Mouse (Mus musculus): ENCODE results near the gene AU040320. TPM values are rescaled to one million over a fixed set of nuclear protein-coding genes. Genes with fewer than 3 reads are reported as not detected.

The AU040320 gene
- polyA plus RNA-seq (2011; ENCODE audit: insufficient read depth, insufficient read length, low read depth, missing spikeins): 10.1 and 10.5 TPM in 2 replicates

DNA sequence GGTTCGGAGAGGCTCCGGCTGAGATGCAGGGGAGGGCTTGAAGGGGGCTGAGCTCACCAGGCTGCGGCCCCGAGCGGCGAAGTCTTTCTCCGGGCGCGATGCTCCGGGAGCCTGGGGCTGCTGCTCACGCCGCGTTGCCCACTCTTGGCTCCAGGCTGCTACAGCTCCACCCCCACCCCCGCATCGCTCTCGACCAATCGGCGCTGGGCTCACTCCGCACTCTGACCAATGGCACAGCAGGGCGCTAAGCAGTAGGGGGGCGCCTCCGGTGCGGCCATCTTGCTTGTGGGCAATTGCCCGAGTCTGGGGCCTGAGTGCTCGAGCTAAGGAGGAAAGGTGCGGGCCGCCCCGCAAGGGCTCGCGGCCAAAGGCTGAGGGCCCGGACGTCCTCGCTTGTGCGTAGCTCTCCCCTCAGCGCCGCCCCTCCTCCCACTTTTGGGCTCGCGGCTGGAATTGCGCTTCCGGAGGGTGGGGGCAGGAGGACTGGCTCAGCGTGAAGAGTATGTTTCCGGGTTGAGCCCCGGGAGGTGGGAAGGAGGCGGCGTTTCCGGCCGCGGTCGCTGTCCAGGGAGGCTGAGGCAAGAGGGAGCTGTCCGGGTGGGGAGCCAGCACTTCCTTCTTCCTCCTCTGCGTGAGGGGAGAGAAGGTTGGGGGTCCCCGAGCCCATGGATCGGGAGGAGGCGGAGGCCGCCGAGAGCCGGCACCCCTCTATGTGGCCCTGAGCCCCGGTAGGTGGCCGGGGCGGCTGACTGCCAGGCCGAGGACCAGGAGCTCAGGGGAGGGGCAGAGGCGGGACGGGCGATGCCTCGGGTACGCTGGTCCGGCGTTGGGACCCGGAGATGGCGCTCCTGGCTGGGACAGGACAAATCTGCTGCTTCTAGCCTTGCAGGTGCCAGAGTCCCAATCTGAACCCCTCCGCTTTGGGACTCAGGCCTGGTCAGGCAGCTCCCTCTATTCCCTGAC, at the start of gene AU040320, which contains the start of gene Ncdn:
AU040320 (plus strand) TSS at position 277 of the 963 bp plus-strand sequence.
Ncdn (minus strand) TSS at position 171 of the 963 bp plus-strand sequence.
- no peaks in the 10 kb centered on the region for H3K9me3 ChIP-seq (replicated peaks; ENCODE audit: control insufficient read depth, insufficient read depth, low read length, poor library complexity, severe bottlenecking)
- H3K36me3 ChIP-seq (ENCODE audit: control insufficient read depth, insufficient read depth, low read length, poor library complexity, severe bottlenecking): no peaks in the 10 kb centered on the region
- H3K27ac ChIP-seq (ENCODE audit: insufficient read depth, low read length): peak within 1 kb of the TSS; percentile 62; the same call in 1 of the 2 replicates
- TF ChIP-seq CTCF (IDR thresholded peaks at IDR 0.05; ENCODE audit: low read depth, low read length): no peak
- TF ChIP-seq POLR2A (IDR thresholded peaks at IDR 0.05; ENCODE audit: insufficient read depth, low read length): no peak
- no peak for TF ChIP-seq EP300 (IDR thresholded peaks at IDR 0.05; ENCODE audit: insufficient read depth, low read depth, low read length)
- H3K9ac ChIP-seq (ENCODE audit: low read depth, poor library complexity, severe bottlenecking): peak within 1 kb of the TSS; percentile 73
- H3K4me3 ChIP-seq (ENCODE audit: low read depth, low read length): peak within 1 kb of the TSS; percentile 84
- no peaks in the 10 kb centered on the region for H3K27me3 ChIP-seq (ENCODE audit: control insufficient read depth, insufficient read depth, low read length, poor library complexity, severe bottlenecking)
- peaks cover 2% of the 10 kb centered on the region for H3K4me1 ChIP-seq (ENCODE audit: control insufficient read depth, insufficient read depth, low read length)

GRCm38 (mm10) chr4:126706630-126707438, 46.5 kb upstream of the AU040320 start:
- TF ChIP-seq EP300 (IDR thresholded peaks at IDR 0.05; ENCODE audit: insufficient read depth, low read depth, low read length): no peak
- TF ChIP-seq POLR2A (IDR thresholded peaks at IDR 0.05; ENCODE audit: insufficient read depth, low read length): no peak
- no peak for TF ChIP-seq CTCF (IDR thresholded peaks at IDR 0.05; ENCODE audit: low read depth, low read length)
- H3K36me3 ChIP-seq (ENCODE audit: control insufficient read depth, insufficient read depth, low read length, poor library complexity, severe bottlenecking): peaks cover 40% of the 10 kb centered on the region
- H3K9me3 ChIP-seq (replicated peaks; ENCODE audit: control insufficient read depth, insufficient read depth, low read length, poor library complexity, severe bottlenecking): no peaks in the 10 kb centered on the region
- H3K27ac ChIP-seq (ENCODE audit: insufficient read depth, low read length): no peak overlapping the region
- no peaks in the 10 kb centered on the region for H3K4me1 ChIP-seq (ENCODE audit: control insufficient read depth, insufficient read depth, low read length)
- no peak overlapping the region for H3K4me3 ChIP-seq (ENCODE audit: low read depth, low read length)
- no peaks in the 10 kb centered on the region for H3K27me3 ChIP-seq (ENCODE audit: control insufficient read depth, insufficient read depth, low read length, poor library complexity, severe bottlenecking)
- no peak overlapping the region for H3K9ac ChIP-seq (ENCODE audit: low read depth, poor library complexity, severe bottlenecking)

- Histone ChIP-seq H3K9me3 (replicated peaks; ENCODE audit: control insufficient read depth, insufficient read depth, low read length, poor library complexity, severe bottlenecking) (no peaks in the 10 kb centered on the region), H3K4me1 (ENCODE audit: control insufficient read depth, insufficient read depth, low read length) (no peaks in the 10 kb centered on the region), H3K9ac (ENCODE audit: low read depth, poor library complexity, severe bottlenecking) (no peak overlapping the region), H3K36me3 (ENCODE audit: control insufficient read depth, insufficient read depth, low read length, poor library complexity, severe bottlenecking) (peaks cover 36% of the 10 kb centered on the region), H3K4me3 (ENCODE audit: low read depth, low read length) (no peak overlapping the region), H3K27ac (ENCODE audit: insufficient read depth, low read length) (no peak overlapping the region), H3K27me3 (ENCODE audit: control insufficient read depth, insufficient read depth, low read length, poor library complexity, severe bottlenecking) (no peaks in the 10 kb centered on the region)
- no peak for TF ChIP-seq EP300 (IDR thresholded peaks at IDR 0.05; ENCODE audit: insufficient read depth, low read depth, low read length)
- TF ChIP-seq CTCF (IDR thresholded peaks at IDR 0.05; ENCODE audit: low read depth, low read length): no peak
- no peak for TF ChIP-seq POLR2A (IDR thresholded peaks at IDR 0.05; ENCODE audit: insufficient read depth, low read length)
Observed at GRCm38 (mm10) chr4:126707439-126707826, 45.9 kb upstream of the AU040320 start.

GRCm38 (mm10) chr4:126732111-126732510, 21.2 kb upstream of the AU040320 start:
- Histone ChIP-seq H3K27me3 (ENCODE audit: control insufficient read depth, insufficient read depth, low read length, poor library complexity, severe bottlenecking) (peaks cover 19% of the 10 kb centered on the region), H3K4me3 (ENCODE audit: low read depth, low read length) (peak overlapping the region; percentile 39), H3K27ac (ENCODE audit: insufficient read depth, low read length) (no peak overlapping the region), H3K4me1 (ENCODE audit: control insufficient read depth, insufficient read depth, low read length) (no peaks in the 10 kb centered on the region), H3K9ac (ENCODE audit: low read depth, poor library complexity, severe bottlenecking) (no peak overlapping the region), H3K36me3 (ENCODE audit: control insufficient read depth, insufficient read depth, low read length, poor library complexity, severe bottlenecking) (no peaks in the 10 kb centered on the region), H3K9me3 (replicated peaks; ENCODE audit: control insufficient read depth, insufficient read depth, low read length, poor library complexity, severe bottlenecking) (no peaks in the 10 kb centered on the region)
- TF ChIP-seq EP300 (IDR thresholded peaks at IDR 0.05; ENCODE audit: insufficient read depth, low read depth, low read length): no peak
- no peak for TF ChIP-seq CTCF (IDR thresholded peaks at IDR 0.05; ENCODE audit: low read depth, low read length)
- no peak for TF ChIP-seq POLR2A (IDR thresholded peaks at IDR 0.05; ENCODE audit: insufficient read depth, low read length)

- Histone ChIP-seq H3K4me1 (ENCODE audit: control insufficient read depth, insufficient read depth, low read length) (no peaks in the 10 kb centered on the region), H3K4me3 (ENCODE audit: low read depth, low read length) (peak overlapping the region; percentile 39; the same call in 1 of the 2 replicates), H3K27me3 (ENCODE audit: control insufficient read depth, insufficient read depth, low read length, poor library complexity, severe bottlenecking) (peaks cover 19% of the 10 kb centered on the region), H3K9me3 (replicated peaks; ENCODE audit: control insufficient read depth, insufficient read depth, low read length, poor library complexity, severe bottlenecking) (no peaks in the 10 kb centered on the region), H3K27ac (ENCODE audit: insufficient read depth, low read length) (no peak overlapping the region), H3K36me3 (ENCODE audit: control insufficient read depth, insufficient read depth, low read length, poor library complexity, severe bottlenecking) (no peaks in the 10 kb centered on the region), H3K9ac (ENCODE audit: low read depth, poor library complexity, severe bottlenecking) (no peak overlapping the region)
- no peak for TF ChIP-seq CTCF (IDR thresholded peaks at IDR 0.05; ENCODE audit: low read depth, low read length)
- TF ChIP-seq EP300 (IDR thresholded peaks at IDR 0.05; ENCODE audit: insufficient read depth, low read depth, low read length): no peak
- no peak for TF ChIP-seq POLR2A (IDR thresholded peaks at IDR 0.05; ENCODE audit: insufficient read depth, low read length)
Observed at GRCm38 (mm10) chr4:126732531-126733380, 20.6 kb upstream of the AU040320 start.

Measured in ES-Bruce4 (cell line).